Mouse (Mus musculus) lung, embryonic 16.5 days (tissue): Measurements from ENCODE around the gene Tenm4. TPM values are rescaled to one million over a fixed set of nuclear protein-coding genes. Genes with fewer than 3 reads are reported as not detected.

Experiments
- ATAC-seq: fragments of 200-750 bp; cut with Nextera tagmentation; 2 replicates; pipeline ENCODE4 v1.8.0; 2017; ENCODE audit warnings: low read depth, mild to moderate bottlenecking, moderate library complexity
- H3K27ac ChIP-seq: fragments of 300-500 bp; sonication (generic); 2 replicates; pipeline ENCODE4 v1.5.1; 2014; ENCODE audit warnings: mild to moderate bottlenecking, control low read depth, low read length
- H3K27me3 ChIP-seq: fragments of 300-500 bp; sonication (generic); 2 replicates; pipeline ENCODE4 v1.6.1; 2014; ENCODE audit warnings: low read depth, low read length, mixed read lengths; ENCODE audit not compliant: control insufficient read depth, insufficient read depth
- H3K36me3 ChIP-seq: fragments of 300-500 bp; sonication (generic); 2 replicates; pipeline ENCODE4 v1.6.1; 2014; ENCODE audit warnings: low read length; ENCODE audit not compliant: control insufficient read depth, insufficient read depth
- H3K4me1 ChIP-seq: fragments of 300-500 bp; sonication (generic); replicated peaks from 2 replicates; pipeline ENCODE4 v1.6.1; 2014; ENCODE audit warnings: low read length, mixed read lengths; ENCODE audit not compliant: control insufficient read depth, insufficient read depth
- H3K4me2 ChIP-seq: fragments of 300-500 bp; sonication (generic); 2 replicates; pipeline ENCODE4 v1.6.1; 2014; ENCODE audit warnings: low read depth, low read length, control low read depth
- H3K4me3 ChIP-seq: fragments of 300-500 bp; sonication (generic); 2 replicates; pipeline ENCODE4 v1.5.1; 2014; ENCODE audit warnings: mild to moderate bottlenecking, low read length, control low read depth
- H3K9ac ChIP-seq: fragments of 300-500 bp; sonication (generic); 2 replicates; pipeline ENCODE4 v1.6.1; 2014; ENCODE audit warnings: low read length, control low read depth
- H3K9me3 ChIP-seq: fragments of 300-500 bp; sonication (generic); 2 replicates; pipeline ENCODE4 v1.6.1; 2016; ENCODE audit warnings: low read length; ENCODE audit not compliant: control insufficient read depth
- WGBS: fragments of 180-500 bp; shearing (Covaris S2); extraction: QIAGEN DNeasy Blood & Tissue Kit; methylation state at CpG from one replicate; pipeline ENCODE4 v1.1.7; 2014; 5-methylcytosine and 5-hydroxymethylcytosine counted together
- polyA plus RNA-seq: library from polyadenylated mRNA; unstranded; fragments of >200 nt; fragmentation: Nextera tagmentation; extraction: Ambion mirVana; gene quantifications from 2 replicates; pipeline ENCODE4 v1.2.1, GENCODE M21; 2015

Gene Tenm4
- polyA plus RNA-seq, 1 experiment from 2014 or later: 18.5 TPM

DNA sequence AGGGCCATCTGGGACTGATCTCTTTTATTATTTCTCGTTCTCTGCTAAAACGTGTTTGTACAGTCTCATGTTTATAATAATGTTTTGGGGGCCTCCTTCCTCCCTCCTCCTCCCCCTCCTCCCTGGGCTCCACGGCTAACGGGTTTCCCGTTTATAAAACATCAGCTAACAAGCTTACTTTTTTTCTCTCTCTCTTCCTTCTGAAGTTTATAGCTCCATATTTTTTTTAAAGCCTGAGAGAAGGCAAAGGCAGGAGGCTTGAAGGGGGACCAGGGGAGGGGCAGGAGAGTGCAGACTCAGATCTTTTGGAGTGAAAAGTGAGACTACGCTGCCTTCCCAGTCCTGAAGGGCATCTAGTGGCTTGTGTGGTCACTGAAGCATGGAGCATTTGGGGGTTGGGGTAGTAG, 604.0 kb downstream of the Tenm4 start:
- H3K36me3 ChIP-seq: no peaks in the 10 kb centered on the region
- ATAC-seq: peak; percentile 76
- 19% methylated on average over 6 of the region's 6 CpGs for WGBS
- no peaks in the 10 kb centered on the region for H3K27me3 ChIP-seq
- H3K27ac ChIP-seq: peak overlapping the region; percentile 86
- no peak overlapping the region for H3K4me3 ChIP-seq
- H3K9me3 ChIP-seq: no peaks in the 10 kb centered on the region
- peaks cover 12% of the 10 kb centered on the region for H3K4me1 ChIP-seq
- H3K4me2 ChIP-seq: no peak overlapping the region
- H3K9ac ChIP-seq: peak overlapping the region; percentile 41; the same call in 1 of the 2 replicates

DNA sequence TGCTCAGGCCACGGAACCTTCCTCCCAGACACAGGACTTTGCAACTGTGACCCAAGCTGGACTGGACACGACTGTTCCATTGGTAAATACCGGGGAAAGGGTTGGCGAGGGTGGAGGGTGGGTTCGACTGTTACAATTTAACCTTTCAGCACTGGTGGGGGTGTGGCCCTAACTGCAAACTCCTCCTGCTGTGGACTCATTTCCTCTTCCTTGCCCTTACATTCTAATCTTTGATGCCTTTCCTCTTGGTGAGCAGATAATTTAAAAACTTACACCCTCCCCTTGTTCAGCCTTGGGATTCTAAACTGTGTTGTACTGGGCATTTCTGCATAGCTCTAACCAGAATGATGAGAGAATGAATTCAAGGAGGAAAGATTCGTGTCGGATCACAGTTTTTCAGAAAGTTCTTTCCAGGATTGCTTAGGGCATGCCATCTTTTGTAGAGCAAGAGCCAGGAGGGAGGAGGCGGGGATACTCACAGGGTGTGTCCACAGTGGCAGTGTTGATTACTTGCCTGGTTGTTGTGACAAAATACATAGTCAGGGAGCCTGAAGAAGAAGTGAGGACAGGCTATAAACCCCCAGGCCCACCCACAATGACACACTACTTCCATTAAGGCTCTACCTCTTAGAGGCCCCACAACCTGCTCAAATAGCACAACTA, 607.0 kb downstream of the Tenm4 start:
- Histone ChIP-seq H3K27me3 (no peaks in the 10 kb centered on the region), H3K9me3 (no peaks in the 10 kb centered on the region), H3K36me3 (no peaks in the 10 kb centered on the region), H3K9ac (no peak overlapping the region), H3K27ac (no peak overlapping the region), H3K4me1 (peaks cover 12% of the 10 kb centered on the region), H3K4me2 (no peak overlapping the region), H3K4me3 (no peak overlapping the region)
- WGBS: 78% methylated on average over 8 of the region's 8 CpGs
- no peak for ATAC-seq

DNA sequence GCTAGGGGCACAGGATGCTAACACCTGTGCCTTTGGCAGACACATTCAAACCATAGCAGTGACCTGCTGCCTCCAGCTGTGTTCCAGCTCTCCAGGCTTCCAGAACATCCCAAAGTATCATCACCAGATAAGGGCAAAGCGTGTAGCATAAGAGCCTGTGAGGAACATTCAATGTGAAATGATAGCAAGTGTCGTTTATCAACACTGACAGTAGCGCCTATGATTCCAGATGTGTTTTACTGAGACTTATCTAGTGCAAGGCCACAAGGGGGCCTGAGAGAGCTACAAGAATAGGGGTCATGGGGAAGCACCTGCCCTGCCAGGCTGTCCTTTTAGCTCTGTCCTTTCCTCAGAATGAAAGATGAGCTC, 607.5 kb downstream of the Tenm4 start:
- H3K4me3 ChIP-seq: no peak overlapping the region
- 45% methylated on average over 3 of the region's 3 CpGs for WGBS
- no peak overlapping the region for H3K4me2 ChIP-seq
- ATAC-seq: no peak
- no peaks in the 10 kb centered on the region for H3K9me3 ChIP-seq
- no peaks in the 10 kb centered on the region for H3K36me3 ChIP-seq
- H3K27ac ChIP-seq: no peak overlapping the region
- no peak overlapping the region for H3K9ac ChIP-seq
- peaks cover 12% of the 10 kb centered on the region for H3K4me1 ChIP-seq
- H3K27me3 ChIP-seq: no peaks in the 10 kb centered on the region

DNA sequence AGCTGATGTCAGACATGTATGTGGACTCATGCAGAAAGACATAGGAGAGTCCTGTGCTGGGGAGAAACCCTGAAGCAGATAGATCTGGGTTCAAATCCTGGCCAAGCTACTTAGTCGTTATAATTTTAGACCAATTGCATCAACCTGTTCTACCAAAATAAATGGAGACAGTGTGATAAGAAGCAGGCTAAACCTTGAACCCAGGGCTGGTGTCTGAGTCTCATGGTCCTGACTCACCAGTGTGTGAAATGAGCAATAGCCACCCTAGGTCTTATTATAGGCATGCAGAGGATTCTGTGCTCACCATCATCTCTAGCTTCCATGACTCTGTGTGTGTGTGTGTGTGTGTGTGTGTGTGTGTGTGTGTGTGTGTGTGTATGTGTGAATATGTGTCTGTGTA, 609.5 kb downstream of the Tenm4 start:
- H3K27me3 ChIP-seq: no peaks in the 10 kb centered on the region
- WGBS: 70% methylated on average over 1 of the region's 1 CpGs
- no peak overlapping the region for H3K4me2 ChIP-seq
- no peak overlapping the region for H3K4me3 ChIP-seq
- H3K9ac ChIP-seq: no peak overlapping the region
- peaks cover 4% of the 10 kb centered on the region for H3K4me1 ChIP-seq
- ATAC-seq: no peak
- H3K36me3 ChIP-seq: no peaks in the 10 kb centered on the region
- H3K27ac ChIP-seq: no peak overlapping the region
- H3K9me3 ChIP-seq: no peaks in the 10 kb centered on the region

DNA sequence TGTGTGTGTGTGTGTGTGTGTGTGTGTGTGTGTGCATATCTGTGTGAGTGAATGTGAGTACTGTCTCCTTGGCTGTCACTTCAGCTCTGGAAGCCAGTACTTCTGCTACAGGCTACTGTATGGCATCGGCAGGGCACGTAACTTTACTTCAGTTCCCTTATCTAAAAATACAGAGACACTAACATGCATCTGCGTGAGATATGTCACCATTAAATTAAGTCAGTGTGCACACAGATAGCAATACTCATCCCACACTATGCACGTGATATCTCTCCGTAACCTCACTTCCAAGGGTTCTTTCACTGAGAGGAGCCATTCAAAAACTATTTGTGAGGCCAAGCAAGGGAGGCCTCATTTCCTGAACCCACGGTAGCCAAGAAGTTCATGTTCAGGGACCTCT, 610.0 kb downstream of the Tenm4 start:
- Histone ChIP-seq H3K27ac (no peak overlapping the region), H3K27me3 (no peaks in the 10 kb centered on the region), H3K9ac (no peak overlapping the region), H3K4me3 (no peak overlapping the region), H3K4me1 (no peaks in the 10 kb centered on the region), H3K36me3 (no peaks in the 10 kb centered on the region), H3K9me3 (no peaks in the 10 kb centered on the region), H3K4me2 (no peak overlapping the region)
- WGBS: 64% methylated on average over 6 of the region's 6 CpGs
- no peak; the same call in 1 of the 2 replicates for ATAC-seq

DNA sequence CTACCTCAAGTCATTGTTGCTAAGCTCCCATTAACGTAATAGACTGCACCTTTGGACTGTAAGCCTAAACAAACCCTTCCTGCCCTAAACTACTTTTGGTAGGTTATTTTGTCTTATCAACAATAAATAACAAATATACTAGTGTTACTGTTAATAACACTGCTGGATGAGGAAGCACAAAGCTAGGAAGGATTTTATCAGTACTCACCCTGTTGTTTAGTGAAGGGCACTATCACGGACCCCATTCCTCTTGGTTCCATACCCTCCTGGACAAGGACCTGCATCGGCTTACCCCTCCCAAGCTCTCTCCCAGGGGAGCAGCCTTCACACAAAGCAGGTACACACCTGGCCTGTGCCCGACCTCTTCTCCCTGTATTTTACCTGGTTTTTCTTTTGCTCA, 611.6 kb downstream of the Tenm4 start:
- no peaks in the 10 kb centered on the region for H3K36me3 ChIP-seq

DNA sequence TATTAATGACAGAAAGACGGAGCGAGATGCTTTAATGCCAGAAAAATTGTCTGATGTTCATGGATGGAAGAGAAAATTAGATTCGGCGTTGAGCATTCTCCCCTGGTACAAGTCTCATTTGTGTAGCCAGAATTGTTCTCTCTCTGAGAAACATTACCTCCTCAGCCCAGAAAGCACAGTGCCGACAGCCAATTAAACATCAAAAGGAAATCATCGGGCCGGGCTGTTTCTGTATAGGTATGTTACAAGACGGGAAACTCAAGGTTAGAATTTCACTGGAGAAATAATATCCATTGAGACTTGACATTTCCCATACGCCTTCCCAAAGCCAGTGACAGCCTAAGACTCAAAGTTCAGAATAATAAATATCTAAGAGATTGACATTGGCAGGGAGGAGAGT, 614.8 kb downstream of the Tenm4 start:
- no peak overlapping the region for H3K4me2 ChIP-seq
- no peaks in the 10 kb centered on the region for H3K36me3 ChIP-seq
- H3K27ac ChIP-seq: no peak overlapping the region
- no peak overlapping the region for H3K4me3 ChIP-seq
- H3K4me1 ChIP-seq: no peaks in the 10 kb centered on the region
- ATAC-seq: no peak
- H3K9me3 ChIP-seq: no peaks in the 10 kb centered on the region
- no peaks in the 10 kb centered on the region for H3K27me3 ChIP-seq
- H3K9ac ChIP-seq: no peak overlapping the region
- WGBS: 66% methylated on average over 9 of the region's 9 CpGs

More for the DNA sequence above, 611.6 kb downstream of the Tenm4 start:
- H3K27ac ChIP-seq: no peak overlapping the region
- H3K27me3 ChIP-seq: no peaks in the 10 kb centered on the region
- WGBS: 85% methylated on average over 4 of the region's 4 CpGs
- H3K9ac ChIP-seq: no peak overlapping the region
- no peak overlapping the region for H3K4me2 ChIP-seq
- no peak for ATAC-seq
- no peaks in the 10 kb centered on the region for H3K9me3 ChIP-seq
- H3K4me3 ChIP-seq: no peak overlapping the region
- no peaks in the 10 kb centered on the region for H3K4me1 ChIP-seq

DNA sequence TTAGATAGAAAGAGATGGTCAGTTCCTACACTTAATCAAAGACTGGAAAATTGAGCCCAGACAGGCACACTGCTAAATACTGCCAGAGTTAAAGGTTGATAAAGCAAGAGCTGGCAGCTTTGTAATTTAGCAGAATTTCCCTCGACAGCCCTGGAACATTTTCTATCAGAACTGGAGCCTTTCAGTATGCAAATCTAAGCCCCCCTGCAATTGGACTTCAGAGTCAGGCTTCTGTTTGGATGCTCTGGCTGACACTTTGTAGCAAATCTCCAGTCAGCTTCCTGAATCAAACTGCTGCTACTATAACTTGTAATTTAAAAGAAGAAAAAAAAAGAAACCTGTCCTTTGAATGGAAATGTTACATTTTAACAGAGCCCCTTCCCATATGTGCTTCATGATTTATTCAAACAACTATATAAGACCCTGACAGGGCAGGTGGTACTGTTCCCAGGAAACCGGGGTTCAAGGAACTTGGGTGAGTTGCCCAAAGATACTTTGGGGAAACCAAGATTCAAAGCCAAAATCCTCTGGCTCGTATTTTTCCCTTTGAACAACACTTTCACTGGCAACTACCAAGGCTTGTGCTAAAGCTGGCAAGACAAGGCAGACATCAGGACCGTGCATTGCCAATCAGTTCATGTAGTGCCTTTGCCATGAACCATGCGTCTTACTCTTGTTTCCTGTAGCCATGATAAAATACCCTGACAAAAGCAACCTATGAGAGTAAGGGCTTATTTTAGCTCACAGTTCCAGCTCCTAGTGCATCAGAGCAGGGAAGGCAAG, 615.4 kb downstream of the Tenm4 start:
- Histone ChIP-seq H3K27ac (no peak overlapping the region), H3K4me3 (no peak overlapping the region), H3K9ac (no peak overlapping the region), H3K9me3 (no peaks in the 10 kb centered on the region), H3K27me3 (no peaks in the 10 kb centered on the region), H3K4me1 (no peaks in the 10 kb centered on the region), H3K36me3 (no peaks in the 10 kb centered on the region), H3K4me2 (no peak overlapping the region)
- no peak for ATAC-seq
- WGBS: 77% methylated on average over 5 of the region's 5 CpGs

DNA sequence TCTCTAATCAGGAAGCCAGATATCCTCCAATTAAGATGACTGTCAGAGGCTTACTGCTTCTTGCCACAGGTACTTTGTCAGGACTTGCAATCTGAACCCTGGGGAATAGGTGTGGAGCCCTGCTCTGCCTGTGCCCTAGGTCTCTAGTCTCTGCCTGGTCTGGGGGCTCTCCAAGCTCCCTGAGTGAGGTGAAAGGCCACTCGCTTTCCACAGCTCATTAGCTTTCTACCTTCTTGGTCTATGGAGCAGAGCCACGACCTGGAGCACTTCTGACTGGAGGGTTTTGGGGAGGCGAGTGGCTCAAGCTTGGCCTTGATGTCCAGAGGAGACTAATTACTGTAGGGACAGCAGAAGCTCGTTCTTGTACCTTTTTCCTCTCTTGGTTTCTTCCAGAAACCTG, 617.1 kb downstream of the Tenm4 start:
- no peak overlapping the region for H3K9ac ChIP-seq
- no peaks in the 10 kb centered on the region for H3K4me1 ChIP-seq
- H3K4me2 ChIP-seq: no peak overlapping the region
- H3K27ac ChIP-seq: no peak overlapping the region
- H3K27me3 ChIP-seq: no peaks in the 10 kb centered on the region
- 70% methylated on average over 4 of the region's 4 CpGs for WGBS
- ATAC-seq: no peak
- no peaks in the 10 kb centered on the region for H3K36me3 ChIP-seq
- H3K4me3 ChIP-seq: no peak overlapping the region
- H3K9me3 ChIP-seq: no peaks in the 10 kb centered on the region
